Mouse (Mus musculus): ENCODE data around the gene Ms4a3.

- no peak for TF ChIP-seq EP300 (IDR thresholded peaks at IDR 0.05)
- no peak for TF ChIP-seq CTCF (IDR thresholded peaks at IDR 0.05)
Measured at GRCm38 (mm10) chr19:11589891-11590449, 50.7 kb downstream of the Ms4a3 start.
